Mouse (Mus musculus): ENCODE measurements at regions not wholly inside any gene's neighbourhood (a gene's known extent, or its start where the extent isn't known, plus 50 kb on each side); places are given as distances from the start of the nearest gene placed in this dataset.
"Not testable (repeated sequence)": the region's sequence is repeated elsewhere in the genome, so short reads cannot be mapped to it uniquely, and the experiment has no call there.

DNA sequence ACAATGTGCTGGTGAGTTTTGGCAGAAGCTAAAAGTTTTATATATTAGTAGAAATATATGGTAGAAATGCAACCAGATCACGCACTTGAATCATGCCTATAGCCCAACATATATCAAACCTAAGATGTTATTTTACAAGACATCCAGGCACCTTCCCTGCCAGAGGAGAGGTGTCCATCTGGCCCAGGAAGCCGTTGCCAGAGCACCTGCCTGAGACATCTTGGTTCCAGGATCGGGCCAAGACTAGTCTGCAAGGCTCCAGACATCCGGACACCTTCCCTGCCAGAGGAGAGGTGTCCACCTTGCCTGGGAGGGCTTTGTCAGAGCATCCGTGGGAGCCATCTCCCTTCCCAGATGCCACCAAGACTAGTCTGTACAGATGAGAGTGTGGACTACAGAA, 388.5 kb downstream of the Gm11232 start:
- H3K4me2 ChIP-seq (replicated peaks) = no peak overlapping the region
- 90% methylated on average over 5 of the region's 5 CpGs for WGBS
- H3K9me3 ChIP-seq = no peaks in the 10 kb centered on the region
- H3K36me3 ChIP-seq = no peaks in the 10 kb centered on the region
- no peak overlapping the region for H3K9ac ChIP-seq
- no peaks in the 10 kb centered on the region for H3K27me3 ChIP-seq
- H3K27ac ChIP-seq = no peak overlapping the region
- no peaks in the 10 kb centered on the region for H3K4me1 ChIP-seq
- no peak overlapping the region for H3K4me3 ChIP-seq
- ATAC-seq (ENCODE audit: low FRiP score, low read depth) = no peak

DNA sequence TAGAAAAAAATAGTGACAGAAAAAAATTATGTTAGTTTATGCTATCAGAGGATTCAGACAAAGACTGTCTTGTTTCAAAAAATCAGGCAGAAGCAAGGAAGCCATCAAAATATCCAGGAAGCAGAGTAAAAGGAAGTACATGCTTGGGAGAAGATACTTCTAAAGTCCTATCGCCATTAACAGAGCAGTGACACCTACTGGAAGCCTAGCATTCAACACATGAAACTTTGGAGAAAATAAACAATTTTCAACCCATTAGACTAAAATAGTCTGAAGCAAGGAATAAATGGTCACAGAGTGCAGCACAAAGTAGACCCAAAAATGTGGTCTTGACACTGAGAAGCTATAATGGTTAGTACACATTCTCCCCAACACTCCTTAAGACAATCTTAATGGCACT, 394.0 kb downstream of the Gm11232 start:
- Histone ChIP-seq H3K27me3 (no peaks in the 10 kb centered on the region), H3K9ac (no peak overlapping the region), H3K9me3 (no peaks in the 10 kb centered on the region), H3K27ac (no peak overlapping the region), H3K4me1 (no peaks in the 10 kb centered on the region), H3K4me2 (replicated peaks) (no peak overlapping the region), H3K4me3 (no peak overlapping the region), H3K36me3 (no peaks in the 10 kb centered on the region)
- 71% methylated on average over 1 of the region's 1 CpGs for WGBS
- no peak for ATAC-seq (ENCODE audit: low FRiP score, low read depth)

DNA sequence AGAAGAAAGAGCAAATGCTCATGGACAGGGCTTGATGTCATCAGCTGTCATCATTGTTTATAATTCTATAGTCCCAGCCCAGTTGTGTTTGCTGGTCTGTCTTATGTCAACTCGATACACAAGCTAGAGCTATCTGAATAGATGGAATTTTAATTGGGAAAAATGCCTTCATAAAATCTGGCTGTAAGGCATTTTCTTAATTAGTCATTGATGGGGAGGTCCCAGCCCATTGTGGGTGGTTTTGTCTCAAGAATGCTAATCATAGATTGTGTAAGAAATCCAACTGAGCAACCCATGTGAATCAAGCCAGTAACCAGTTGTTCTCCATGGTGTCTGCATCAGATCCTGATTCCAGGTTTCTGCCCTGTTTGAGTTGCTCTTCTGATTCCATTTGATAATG, 400.1 kb downstream of the Gm11232 start:
- ATAC-seq (ENCODE audit: low FRiP score, low read depth) = no peak
- H3K4me1 ChIP-seq = no peaks in the 10 kb centered on the region
- no peak overlapping the region for H3K4me2 ChIP-seq (replicated peaks)
- H3K27ac ChIP-seq = no peak overlapping the region
- no peak overlapping the region for H3K4me3 ChIP-seq
- H3K36me3 ChIP-seq = no peaks in the 10 kb centered on the region
- H3K27me3 ChIP-seq = no peaks in the 10 kb centered on the region
- H3K9me3 ChIP-seq = no peaks in the 10 kb centered on the region
- 50% methylated on average over 1 of the region's 1 CpGs for WGBS
- H3K9ac ChIP-seq = no peak overlapping the region

DNA sequence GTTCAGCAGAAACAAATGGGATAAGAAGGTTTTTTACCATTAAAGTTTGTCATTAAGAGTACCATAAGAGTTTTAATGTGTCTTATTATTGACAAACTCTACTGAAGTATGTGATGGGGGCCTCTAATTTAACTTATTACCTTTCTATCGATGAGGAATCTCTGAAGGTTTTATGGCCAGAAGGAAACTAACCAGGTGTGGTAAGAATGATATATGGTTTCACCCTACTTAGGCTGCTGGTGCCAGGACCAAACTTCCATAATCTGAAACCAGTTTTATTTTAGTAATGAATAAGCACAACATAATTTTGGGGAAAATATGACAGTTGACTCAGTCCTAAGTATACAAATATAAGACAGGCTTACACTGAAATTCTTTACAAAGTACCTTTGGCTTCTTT, 401.1 kb downstream of the Gm11232 start:
- Histone ChIP-seq H3K9me3 (no peaks in the 10 kb centered on the region), H3K9ac (no peak overlapping the region), H3K4me2 (replicated peaks) (no peak overlapping the region), H3K36me3 (no peaks in the 10 kb centered on the region), H3K27ac (no peak overlapping the region), H3K4me1 (no peaks in the 10 kb centered on the region), H3K4me3 (no peak overlapping the region), H3K27me3 (no peaks in the 10 kb centered on the region)
- 78% methylated on average over 1 of the region's 1 CpGs for WGBS
- no peak for ATAC-seq (ENCODE audit: low FRiP score, low read depth)

DNA sequence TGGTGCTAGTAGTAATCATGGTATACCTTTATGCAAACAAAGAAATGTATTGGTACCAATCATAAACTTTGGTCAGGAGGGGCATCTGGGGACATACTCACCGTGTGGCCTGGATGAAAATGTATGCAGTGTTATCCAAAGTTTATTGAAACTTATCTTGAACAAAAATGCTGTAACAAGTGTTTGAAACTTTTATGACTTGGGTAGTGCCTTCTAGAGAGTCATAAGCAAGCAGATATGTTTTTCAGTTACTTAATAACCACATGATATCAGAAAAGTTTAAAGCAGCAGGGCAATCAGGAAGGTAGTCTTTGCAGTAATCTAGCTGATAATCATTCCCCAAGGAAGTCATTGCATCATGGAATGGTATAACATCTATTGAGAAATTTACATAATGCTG, 401.5 kb downstream of the Gm11232 start:
- no peak overlapping the region for H3K4me2 ChIP-seq (replicated peaks)
- no peaks in the 10 kb centered on the region for H3K4me1 ChIP-seq
- no peak overlapping the region for H3K9ac ChIP-seq
- no peaks in the 10 kb centered on the region for H3K36me3 ChIP-seq
- 75% methylated on average over 1 of the region's 1 CpGs for WGBS
- ATAC-seq (ENCODE audit: low FRiP score, low read depth) = no peak
- no peak overlapping the region for H3K27ac ChIP-seq
- no peak overlapping the region for H3K4me3 ChIP-seq
- no peaks in the 10 kb centered on the region for H3K9me3 ChIP-seq
- no peaks in the 10 kb centered on the region for H3K27me3 ChIP-seq

DNA sequence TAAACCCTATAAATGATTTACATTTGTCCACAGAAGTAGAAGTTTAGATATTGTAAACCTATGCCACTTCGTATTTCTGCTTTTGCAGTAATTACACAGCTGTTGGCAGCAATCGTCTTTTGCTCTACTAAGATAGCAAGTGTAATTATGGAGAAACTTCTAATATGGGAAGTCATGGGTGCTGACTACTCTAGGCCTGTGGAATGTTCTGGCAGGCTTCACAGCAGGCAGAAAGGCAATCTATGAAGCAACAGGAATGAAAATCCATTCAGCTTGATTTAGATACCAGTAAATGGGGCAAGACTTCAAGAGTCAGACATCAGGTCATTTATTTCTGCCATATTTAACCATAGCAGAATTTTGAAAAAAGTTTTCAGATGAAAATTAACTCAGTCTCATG, 405.9 kb downstream of the Gm11232 start:
- H3K27ac ChIP-seq = no peak overlapping the region
- no peaks in the 10 kb centered on the region for H3K4me1 ChIP-seq
- no peak overlapping the region for H3K4me3 ChIP-seq
- H3K9me3 ChIP-seq = no peaks in the 10 kb centered on the region
- 87% methylated on average over 2 of the region's 2 CpGs for WGBS
- no peak overlapping the region for H3K4me2 ChIP-seq (replicated peaks)
- no peak for ATAC-seq (ENCODE audit: low FRiP score, low read depth)
- no peaks in the 10 kb centered on the region for H3K27me3 ChIP-seq
- H3K9ac ChIP-seq = no peak overlapping the region
- H3K36me3 ChIP-seq = no peaks in the 10 kb centered on the region

DNA sequence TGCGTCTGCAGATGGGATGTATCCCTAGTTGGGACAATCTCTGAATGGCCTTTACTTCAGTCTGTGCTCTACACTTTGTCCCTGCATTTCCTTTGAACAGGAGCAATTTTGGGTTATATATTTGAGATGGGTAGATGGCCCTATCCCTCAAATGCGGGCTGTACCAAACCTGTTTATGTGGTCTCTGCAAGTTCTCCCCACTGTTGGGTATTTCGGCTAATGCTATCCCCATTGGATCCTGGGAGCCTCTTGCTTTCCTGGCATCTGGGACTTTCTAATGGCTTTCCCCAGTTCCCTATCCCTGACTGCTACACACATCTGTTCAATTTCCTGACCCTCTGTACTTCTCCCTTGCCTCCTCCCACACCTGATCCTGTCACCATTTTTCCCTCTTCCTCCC, 414.7 kb downstream of the Gm11232 start:
- WGBS = 94% methylated on average over 3 of the region's 3 CpGs
- no peaks in the 10 kb centered on the region for H3K27me3 ChIP-seq
- no peak overlapping the region for H3K4me3 ChIP-seq
- H3K36me3 ChIP-seq = no peaks in the 10 kb centered on the region
- no peak for ATAC-seq (ENCODE audit: low FRiP score, low read depth)
- H3K9ac ChIP-seq = no peak overlapping the region
- no peaks in the 10 kb centered on the region for H3K4me1 ChIP-seq
- no peak overlapping the region for H3K4me2 ChIP-seq (replicated peaks)
- H3K27ac ChIP-seq = no peak overlapping the region
- no peaks in the 10 kb centered on the region for H3K9me3 ChIP-seq

DNA sequence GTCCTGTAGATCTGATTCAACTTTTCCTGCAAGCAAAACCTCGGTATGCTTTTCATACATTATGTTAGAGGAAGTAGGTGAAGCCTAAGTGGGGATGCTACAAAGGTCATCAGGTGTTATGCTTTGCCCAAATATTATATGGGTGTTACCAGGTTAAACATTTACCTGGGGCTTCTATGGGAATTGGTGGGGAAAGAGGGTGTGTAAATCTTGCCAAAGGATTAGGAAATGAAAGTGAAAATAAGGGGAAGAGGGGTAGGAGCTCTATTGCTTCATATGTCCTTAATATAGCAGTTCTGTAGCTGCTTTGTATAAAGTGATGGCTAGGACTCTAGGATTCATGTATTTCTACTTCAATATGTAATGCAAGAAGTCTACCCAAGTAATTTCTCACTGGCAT, 419.2 kb downstream of the Gm11232 start:
- no peaks in the 10 kb centered on the region for H3K27me3 ChIP-seq
- no peaks in the 10 kb centered on the region for H3K36me3 ChIP-seq
- no peak for ATAC-seq (ENCODE audit: low FRiP score, low read depth)
- H3K9me3 ChIP-seq = no peaks in the 10 kb centered on the region
- WGBS = 84% methylated on average over 1 of the region's 1 CpGs
- no peak overlapping the region for H3K27ac ChIP-seq
- H3K9ac ChIP-seq = no peak overlapping the region
- H3K4me3 ChIP-seq = no peak overlapping the region
- H3K4me1 ChIP-seq = no peaks in the 10 kb centered on the region
- no peak overlapping the region for H3K4me2 ChIP-seq (replicated peaks)

DNA sequence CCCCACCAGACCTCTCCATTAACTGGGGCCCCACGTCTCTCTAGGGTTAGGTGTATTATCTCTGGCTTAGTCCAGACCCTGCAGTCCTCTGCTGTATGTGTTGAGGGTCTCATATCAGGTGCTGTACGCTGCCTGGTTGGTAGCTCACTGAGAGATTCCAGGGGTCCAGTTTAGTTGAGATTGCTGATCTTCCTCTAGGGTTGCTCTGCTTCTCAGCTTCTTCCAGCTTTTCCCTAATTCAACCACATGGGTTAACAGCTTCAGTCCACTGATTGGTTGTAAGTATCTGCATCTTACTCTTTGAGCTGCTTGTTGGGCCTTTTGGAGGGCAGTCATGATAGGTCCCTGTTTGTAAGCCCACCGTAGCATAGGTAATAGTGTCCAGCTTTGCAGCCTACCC, 425.1 kb downstream of the Gm11232 start:
- Histone ChIP-seq H3K4me3 (no peak overlapping the region), H3K36me3 (no peaks in the 10 kb centered on the region), H3K4me2 (replicated peaks) (no peak overlapping the region), H3K27me3 (no peaks in the 10 kb centered on the region), H3K27ac (no peak overlapping the region), H3K4me1 (no peaks in the 10 kb centered on the region), H3K9ac (no peak overlapping the region), H3K9me3 (no peaks in the 10 kb centered on the region)
- 86% methylated on average over 3 of the region's 3 CpGs for whole genome bisulfite sequencing
- ATAC-seq (ENCODE audit: low FRiP score, low read depth) = no peak

DNA sequence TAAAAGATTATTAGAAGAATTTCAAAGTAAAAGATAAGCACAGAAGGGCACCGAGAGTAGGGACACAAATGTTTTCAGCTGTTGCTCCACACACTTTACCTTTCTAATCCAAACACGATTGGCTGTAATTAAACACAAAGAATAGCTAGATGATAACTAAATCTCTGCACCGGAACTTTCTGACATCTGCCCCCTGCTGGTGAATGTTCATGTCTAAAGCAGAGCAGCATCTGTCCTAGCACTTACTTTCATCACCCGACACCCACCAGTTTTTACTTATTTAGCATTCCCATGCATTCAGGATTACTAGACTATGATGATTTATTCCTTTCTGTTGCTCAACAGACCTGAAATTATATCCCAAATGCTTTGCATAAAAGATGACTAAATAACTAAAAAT, 425.7 kb downstream of the Gm11232 start:
- Histone ChIP-seq H3K27me3 (no peaks in the 10 kb centered on the region), H3K27ac (no peak overlapping the region), H3K9ac (no peak overlapping the region), H3K4me1 (no peaks in the 10 kb centered on the region), H3K4me2 (replicated peaks) (no peak overlapping the region), H3K9me3 (no peaks in the 10 kb centered on the region), H3K36me3 (no peaks in the 10 kb centered on the region), H3K4me3 (no peak overlapping the region)
- 72% methylated on average over 4 of the region's 4 CpGs for WGBS
- no peak for ATAC-seq (ENCODE audit: low FRiP score, low read depth)

DNA sequence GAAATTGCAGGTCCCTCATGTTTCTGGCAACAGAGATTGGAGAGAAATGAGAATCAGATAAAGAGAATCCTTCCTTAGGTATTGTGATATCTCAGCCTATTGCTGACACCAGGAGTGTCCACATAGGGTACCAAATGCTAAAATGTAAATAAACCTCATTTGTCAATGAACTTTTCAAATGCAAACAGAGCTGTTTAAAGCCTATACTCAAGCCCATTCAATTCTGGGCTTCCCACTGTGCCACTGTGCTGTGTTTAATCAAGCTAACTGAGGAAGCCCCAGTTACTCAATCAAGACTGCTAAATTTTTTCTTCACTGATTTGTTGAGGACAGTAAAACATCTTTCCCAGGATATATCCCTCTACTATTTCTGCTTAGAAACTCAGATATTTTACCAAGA, 441.2 kb downstream of the Gm11232 start:
- no peaks in the 10 kb centered on the region for H3K27me3 ChIP-seq
- H3K4me1 ChIP-seq = no peaks in the 10 kb centered on the region
- no peak overlapping the region for H3K4me2 ChIP-seq (replicated peaks)
- H3K27ac ChIP-seq = no peak overlapping the region
- H3K4me3 ChIP-seq = no peak overlapping the region
- no peak for ATAC-seq (ENCODE audit: low FRiP score, low read depth)
- no peaks in the 10 kb centered on the region for H3K36me3 ChIP-seq
- H3K9me3 ChIP-seq = no peaks in the 10 kb centered on the region
- no peak overlapping the region for H3K9ac ChIP-seq

DNA sequence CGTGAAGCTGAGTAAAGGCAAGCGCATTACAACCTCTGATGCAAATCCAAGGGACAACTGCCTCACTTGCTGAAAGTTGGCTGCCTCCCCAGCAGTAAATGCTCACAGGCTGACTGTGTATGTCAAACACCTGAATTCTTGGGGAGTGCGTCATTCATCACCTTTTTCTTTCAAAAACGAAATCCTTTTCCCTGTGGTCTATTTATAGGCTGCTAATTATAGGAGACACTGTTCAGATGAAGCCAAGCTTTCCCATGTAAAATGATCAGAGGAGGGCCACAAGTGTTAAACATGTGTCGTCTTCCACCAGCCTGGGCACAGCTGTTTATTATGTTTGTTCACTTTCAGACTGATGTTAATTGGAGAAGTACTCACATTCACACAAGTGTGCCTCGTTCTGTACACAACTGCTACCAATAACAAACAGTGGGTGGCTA, 450.6 kb downstream of the Gm11232 start:
- no peak overlapping the region for H3K27ac ChIP-seq
- H3K36me3 ChIP-seq = no peaks in the 10 kb centered on the region
- H3K4me2 ChIP-seq (replicated peaks) = no peak overlapping the region
- WGBS = 25% methylated on average over 6 of the region's 6 CpGs
- no peaks in the 10 kb centered on the region for H3K27me3 ChIP-seq
- H3K9me3 ChIP-seq = 0 out of 2 replicates have a peak, but pooled peaks cover 4% of the 10 kb centered on the region
- H3K4me3 ChIP-seq = no peak overlapping the region
- peaks cover 15% of the 10 kb centered on the region for H3K4me1 ChIP-seq
- ATAC-seq (ENCODE audit: low FRiP score, low read depth) = peak; percentile 72
- no peak overlapping the region for H3K9ac ChIP-seq

DNA sequence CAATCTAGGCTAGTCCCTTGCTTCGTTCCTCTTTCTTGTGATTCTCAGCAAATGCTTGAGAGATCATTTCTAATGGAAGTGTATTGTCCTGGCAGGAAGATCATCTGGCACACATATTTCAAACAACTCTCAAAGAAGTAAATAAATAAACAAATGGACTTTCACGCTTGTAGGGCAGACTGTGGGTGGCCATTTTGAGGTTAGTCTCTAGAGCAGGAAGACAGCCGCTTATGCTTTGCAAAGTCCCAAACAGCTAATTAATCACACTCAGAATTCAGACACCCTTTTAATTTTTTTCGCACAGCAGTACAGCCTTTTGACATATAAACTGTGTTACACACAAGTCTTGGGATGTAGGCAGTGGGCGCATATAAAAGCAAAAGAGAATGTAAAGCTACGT, 451.1 kb downstream of the Gm11232 start:
- peaks cover 7% of the 10 kb centered on the region; the same call in 1 of the 2 replicates for H3K9me3 ChIP-seq
- no peaks in the 10 kb centered on the region for H3K36me3 ChIP-seq
- H3K4me1 ChIP-seq = peaks cover 15% of the 10 kb centered on the region
- no peaks in the 10 kb centered on the region for H3K27me3 ChIP-seq
- H3K4me2 ChIP-seq (replicated peaks) = no peak overlapping the region
- WGBS = 66% methylated on average over 6 of the region's 6 CpGs
- H3K27ac ChIP-seq = no peak overlapping the region; the same call in 1 of the 2 replicates
- ATAC-seq (ENCODE audit: low FRiP score, low read depth) = no peak
- no peak overlapping the region for H3K4me3 ChIP-seq
- no peak overlapping the region for H3K9ac ChIP-seq

DNA sequence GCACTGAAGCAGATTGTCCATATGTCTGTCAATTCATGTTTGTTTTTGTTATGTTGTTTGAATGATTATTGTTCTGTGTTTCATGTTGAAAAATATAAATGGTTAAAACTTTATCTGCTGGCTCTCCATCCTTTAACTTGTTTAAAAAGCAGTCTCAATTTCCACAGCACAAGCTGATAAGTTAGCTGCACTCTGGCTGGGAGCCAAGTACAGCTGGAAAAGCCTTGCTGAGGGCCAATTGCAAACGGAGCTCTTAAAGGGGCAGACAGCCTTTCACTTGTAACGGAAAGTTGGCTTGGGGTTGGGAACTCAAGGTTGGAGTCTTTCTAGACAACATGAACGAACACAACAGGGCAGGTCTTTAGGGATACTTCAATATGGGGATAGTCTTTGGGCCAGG, 462.0 kb downstream of the Gm11232 start:
- not testable (repeated sequence) for ATAC-seq (ENCODE audit: low FRiP score, low read depth); H3K9ac ChIP-seq; H3K4me3 ChIP-seq; H3K27ac ChIP-seq; H3K4me1 ChIP-seq; H3K4me2 ChIP-seq (replicated peaks); H3K36me3 ChIP-seq; H3K9me3 ChIP-seq; H3K27me3 ChIP-seq
- 69% methylated on average over 3 of the region's 3 CpGs for WGBS
